Mouse (Mus musculus): ENCODE measurements around the gene Adprhl2.

DNA sequence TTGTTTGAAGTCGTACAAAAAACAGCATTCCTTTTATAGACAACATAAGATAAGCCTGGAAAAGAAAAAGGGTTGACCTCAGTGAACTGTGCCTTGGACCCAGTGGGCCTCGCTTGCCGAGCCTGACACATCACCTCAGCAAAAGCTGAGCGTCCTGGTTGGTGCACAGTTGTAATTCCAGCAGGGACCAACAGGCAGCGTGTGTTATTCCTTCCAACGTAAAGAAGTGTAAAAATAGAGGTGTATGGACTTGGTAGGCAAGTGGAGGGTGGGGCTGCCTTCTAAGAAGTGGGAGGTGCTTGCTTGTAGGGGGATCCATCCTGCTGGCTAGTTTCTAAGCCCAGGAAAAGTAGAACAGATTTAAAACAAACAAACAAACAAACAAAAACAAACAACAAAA, 4.5 kb upstream of the Adprhl2 start:
- TF ChIP-seq POLR2A (IDR thresholded peaks at IDR 0.05; ENCODE audit: extremely low read depth, insufficient read depth, low read length) (no peak), CTCF (IDR thresholded peaks at IDR 0.05; ENCODE audit: extremely low read depth, insufficient read depth, low read length) (no peak)
